Mouse (Mus musculus): ENCODE results near the gene Cdc7. TPM values are rescaled to one million over a fixed set of nuclear protein-coding genes. Genes with fewer than 3 reads are reported as not detected.

Gene Cdc7
- polyA plus RNA-seq, 1 experiment from 2014 or later, result 49.7 TPM

DNA sequence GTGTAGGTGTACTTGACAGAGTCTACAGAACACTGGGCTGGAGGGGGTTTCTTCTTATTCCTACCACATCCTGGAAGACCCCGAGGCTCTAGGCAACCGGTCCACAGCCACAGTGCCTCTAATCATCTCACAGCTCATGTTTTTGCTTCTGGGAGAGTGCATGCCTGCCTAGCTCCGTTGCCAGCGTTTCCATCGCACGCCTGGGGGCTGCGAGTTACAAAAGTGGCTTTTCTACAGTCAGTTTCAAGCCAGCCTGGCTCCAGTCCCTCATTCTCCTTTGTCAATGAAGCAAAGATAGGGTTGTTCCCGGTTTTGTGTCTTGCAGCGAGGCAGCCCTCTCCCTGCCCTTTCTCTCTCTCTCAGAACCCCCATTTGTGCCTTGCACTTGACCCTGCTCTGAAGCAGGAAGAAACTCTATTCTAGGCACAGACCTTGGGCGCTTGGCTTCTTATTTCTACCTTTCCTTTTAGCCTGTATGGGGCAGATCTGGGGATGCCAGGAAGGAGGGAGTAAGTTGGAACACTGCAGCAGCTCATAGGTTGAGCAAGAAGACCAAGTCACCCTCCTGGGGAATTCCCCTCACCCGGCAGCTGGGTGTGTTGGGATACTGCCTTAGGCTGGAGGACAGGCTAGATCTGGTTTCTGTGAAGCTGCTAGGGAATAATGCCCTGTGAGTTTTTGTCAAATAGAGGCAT lies 37.4 kb downstream of the Cdc7 start:
- peak; percentile 58; the same call in 1 of the 2 replicates for ATAC-seq
- no peaks in the 10 kb centered on the region for H3K36me3 ChIP-seq (ENCODE audit: control insufficient read depth, insufficient read depth, low read length)
- H3K4me3 ChIP-seq (ENCODE audit: low read depth, low read length), result no peak overlapping the region
- H3K9me3 ChIP-seq (replicated peaks; ENCODE audit: control insufficient read depth, low read length, poor library complexity, severe bottlenecking), result no peaks in the 10 kb centered on the region; the same call in 1 of the 2 replicates
- no peak overlapping the region for H3K27ac ChIP-seq (ENCODE audit: low read length)
- 46% methylated on average over 11 of the region's 11 CpGs for WGBS
- H3K4me1 ChIP-seq (ENCODE audit: control insufficient read depth, insufficient read depth, low read length), result no peaks in the 10 kb centered on the region
- H3K27me3 ChIP-seq (ENCODE audit: control insufficient read depth, insufficient read depth, low read depth, low read length), result no peaks in the 10 kb centered on the region
- no peak overlapping the region for H3K9ac ChIP-seq (ENCODE audit: low read depth, low read length)
- no peak overlapping the region for H3K4me2 ChIP-seq (ENCODE audit: low read length)

GRCm38 (mm10) chr5:107002091-107002416 lies 37.9 kb downstream of the Cdc7 start:
- no peak overlapping the region for H3K9ac ChIP-seq (ENCODE audit: low read depth, low read length)
- 37% methylated on average over 4 of the region's 5 CpGs for WGBS
- no peak for ATAC-seq
- no peaks in the 10 kb centered on the region; the same call in 1 of the 2 replicates for H3K9me3 ChIP-seq (replicated peaks; ENCODE audit: control insufficient read depth, low read length, poor library complexity, severe bottlenecking)
- H3K27ac ChIP-seq (ENCODE audit: low read length), result no peak overlapping the region
- H3K4me3 ChIP-seq (ENCODE audit: low read depth, low read length), result no peak overlapping the region
- no peak overlapping the region for H3K4me2 ChIP-seq (ENCODE audit: low read length)
- H3K27me3 ChIP-seq (ENCODE audit: control insufficient read depth, insufficient read depth, low read depth, low read length), result no peaks in the 10 kb centered on the region
- H3K4me1 ChIP-seq (ENCODE audit: control insufficient read depth, insufficient read depth, low read length), result no peaks in the 10 kb centered on the region
- no peaks in the 10 kb centered on the region for H3K36me3 ChIP-seq (ENCODE audit: control insufficient read depth, insufficient read depth, low read length)

- H3K9me3 ChIP-seq (replicated peaks; ENCODE audit: control insufficient read depth, low read length, poor library complexity, severe bottlenecking), result no peaks in the 10 kb centered on the region; the same call in 1 of the 2 replicates
- H3K9ac ChIP-seq (ENCODE audit: low read depth, low read length), result no peak overlapping the region
- no peak overlapping the region for H3K4me3 ChIP-seq (ENCODE audit: low read depth, low read length)
- no peak for ATAC-seq
- WGBS, result 95% methylated on average over 3 of the region's 3 CpGs
- H3K27ac ChIP-seq (ENCODE audit: low read length), result no peak overlapping the region
- H3K27me3 ChIP-seq (ENCODE audit: control insufficient read depth, insufficient read depth, low read depth, low read length), result no peaks in the 10 kb centered on the region
- no peak overlapping the region for H3K4me2 ChIP-seq (ENCODE audit: low read length)
- H3K4me1 ChIP-seq (ENCODE audit: control insufficient read depth, insufficient read depth, low read length), result no peaks in the 10 kb centered on the region
- H3K36me3 ChIP-seq (ENCODE audit: control insufficient read depth, insufficient read depth, low read length), result no peaks in the 10 kb centered on the region
These were observed 45.6 kb downstream of the Cdc7 start for GRCm38 (mm10) chr5:107009721-107010120.

GRCm38 (mm10) chr5:107010300-107010699 lies 46.2 kb downstream of the Cdc7 start:
- ATAC-seq, result no peak
- no peak overlapping the region for H3K27ac ChIP-seq (ENCODE audit: low read length)
- no peaks in the 10 kb centered on the region for H3K4me1 ChIP-seq (ENCODE audit: control insufficient read depth, insufficient read depth, low read length)
- H3K36me3 ChIP-seq (ENCODE audit: control insufficient read depth, insufficient read depth, low read length), result no peaks in the 10 kb centered on the region
- no peaks in the 10 kb centered on the region; the same call in 1 of the 2 replicates for H3K9me3 ChIP-seq (replicated peaks; ENCODE audit: control insufficient read depth, low read length, poor library complexity, severe bottlenecking)
- H3K9ac ChIP-seq (ENCODE audit: low read depth, low read length), result no peak overlapping the region
- WGBS, result 80% methylated on average over 3 of the region's 3 CpGs
- H3K27me3 ChIP-seq (ENCODE audit: control insufficient read depth, insufficient read depth, low read depth, low read length), result no peaks in the 10 kb centered on the region
- H3K4me2 ChIP-seq (ENCODE audit: low read length), result no peak overlapping the region
- no peak overlapping the region for H3K4me3 ChIP-seq (ENCODE audit: low read depth, low read length)

DNA sequence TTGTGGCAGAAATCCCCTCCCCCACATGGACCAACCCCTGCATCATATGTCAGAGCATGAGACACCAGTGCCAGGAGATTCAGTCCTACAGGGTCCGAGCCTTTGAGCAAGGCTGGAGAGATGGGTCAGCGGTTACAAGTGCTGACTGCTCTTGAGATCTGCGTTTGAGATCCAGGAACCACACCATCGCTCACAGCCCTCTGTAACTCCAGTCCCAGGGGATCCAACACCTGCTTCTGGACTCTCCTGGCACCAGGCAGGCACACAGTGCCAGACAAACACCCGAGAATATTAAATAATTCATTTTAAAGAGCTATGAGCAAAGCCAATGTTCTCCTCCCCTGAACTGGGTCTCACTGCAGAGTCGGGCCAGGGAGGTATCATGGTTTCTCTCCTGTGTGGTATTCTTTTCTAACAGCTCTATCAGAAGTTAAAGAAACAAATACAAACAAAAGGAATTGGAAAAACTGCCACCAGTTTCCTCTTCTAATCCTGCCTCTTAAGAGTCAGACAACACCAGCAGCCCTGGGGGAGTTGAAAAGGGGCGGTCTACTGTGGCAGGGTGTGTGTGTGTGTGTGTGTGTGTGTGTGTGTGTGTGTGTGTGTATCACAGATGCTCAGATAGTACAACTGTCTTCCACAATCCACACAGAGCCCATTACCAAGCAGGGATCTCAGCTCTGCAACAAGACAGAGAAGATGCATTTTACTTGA lies 47.4 kb downstream of the Cdc7 start:
- no peak for ATAC-seq
- no peaks in the 10 kb centered on the region for H3K27me3 ChIP-seq (ENCODE audit: control insufficient read depth, insufficient read depth, low read depth, low read length)
- 43% methylated on average over 7 of the region's 7 CpGs for WGBS

GRCm38 (mm10) chr5:107012030-107012715 lies 48.1 kb downstream of the Cdc7 start:
- Histone ChIP-seq H3K27me3 (ENCODE audit: control insufficient read depth, insufficient read depth, low read depth, low read length) (no peaks in the 10 kb centered on the region), H3K36me3 (ENCODE audit: control insufficient read depth, insufficient read depth, low read length) (no peaks in the 10 kb centered on the region), H3K4me2 (ENCODE audit: low read length) (no peak overlapping the region), H3K4me1 (ENCODE audit: control insufficient read depth, insufficient read depth, low read length) (no peaks in the 10 kb centered on the region), H3K4me3 (ENCODE audit: low read depth, low read length) (no peak overlapping the region), H3K9me3 (replicated peaks; ENCODE audit: control insufficient read depth, low read length, poor library complexity, severe bottlenecking) (no peaks in the 10 kb centered on the region), H3K27ac (ENCODE audit: low read length) (no peak overlapping the region), H3K9ac (ENCODE audit: low read depth, low read length) (no peak overlapping the region)
- 48% methylated on average over 11 of the region's 11 CpGs for WGBS
- ATAC-seq, result no peak

More for the DNA sequence above, 47.4 kb downstream of the Cdc7 start:
- H3K9me3 ChIP-seq (replicated peaks; ENCODE audit: control insufficient read depth, low read length, poor library complexity, severe bottlenecking), result no peaks in the 10 kb centered on the region
- H3K4me3 ChIP-seq (ENCODE audit: low read depth, low read length), result no peak overlapping the region
- no peaks in the 10 kb centered on the region for H3K4me1 ChIP-seq (ENCODE audit: control insufficient read depth, insufficient read depth, low read length)
- no peaks in the 10 kb centered on the region for H3K36me3 ChIP-seq (ENCODE audit: control insufficient read depth, insufficient read depth, low read length)
- no peak overlapping the region for H3K9ac ChIP-seq (ENCODE audit: low read depth, low read length)
- no peak overlapping the region for H3K27ac ChIP-seq (ENCODE audit: low read length)
- H3K4me2 ChIP-seq (ENCODE audit: low read length), result no peak overlapping the region

DNA sequence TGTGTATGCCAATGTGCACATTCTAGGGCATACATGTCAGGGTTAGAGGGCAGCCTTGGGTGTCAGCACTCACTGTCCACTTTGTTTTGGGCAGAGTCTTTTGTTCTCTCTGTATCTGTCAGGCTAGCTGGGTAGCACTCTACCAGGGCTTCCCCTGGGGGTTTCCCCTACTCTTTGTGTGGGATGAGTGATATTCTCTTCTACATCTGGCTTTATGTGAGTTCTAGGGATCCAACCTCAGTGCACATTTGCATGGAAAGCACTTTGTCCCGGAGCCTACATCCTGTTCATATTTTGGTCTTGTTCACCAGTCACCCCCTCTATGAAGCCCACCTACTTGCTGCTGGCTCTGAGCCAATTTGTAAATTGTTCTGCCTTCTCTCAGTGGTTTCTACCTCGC lies 49.3 kb downstream of the Cdc7 start:
- WGBS, result 75% methylated on average over 2 of the region's 2 CpGs

GRCm38 (mm10) chr5:107014146-107014545 lies 50.0 kb downstream of the Cdc7 start:
- H3K4me2 ChIP-seq (ENCODE audit: low read length), result no peak overlapping the region
- H3K27ac ChIP-seq (ENCODE audit: low read length), result no peak overlapping the region
- no peaks in the 10 kb centered on the region for H3K9me3 ChIP-seq (replicated peaks; ENCODE audit: control insufficient read depth, low read length, poor library complexity, severe bottlenecking)
- WGBS, result 84% methylated on average over 7 of the region's 7 CpGs
- H3K4me3 ChIP-seq (ENCODE audit: low read depth, low read length), result no peak overlapping the region
- no peak for ATAC-seq
- no peak overlapping the region for H3K9ac ChIP-seq (ENCODE audit: low read depth, low read length)
- H3K36me3 ChIP-seq (ENCODE audit: control insufficient read depth, insufficient read depth, low read length), result no peaks in the 10 kb centered on the region
- no peaks in the 10 kb centered on the region for H3K27me3 ChIP-seq (ENCODE audit: control insufficient read depth, insufficient read depth, low read depth, low read length)
- no peaks in the 10 kb centered on the region for H3K4me1 ChIP-seq (ENCODE audit: control insufficient read depth, insufficient read depth, low read length)

More for the DNA sequence above, 49.3 kb downstream of the Cdc7 start:
- H3K27ac ChIP-seq (ENCODE audit: low read length), result no peak overlapping the region
- ATAC-seq, result no peak
- H3K9ac ChIP-seq (ENCODE audit: low read depth, low read length), result no peak overlapping the region
- H3K4me3 ChIP-seq (ENCODE audit: low read depth, low read length), result no peak overlapping the region
- no peaks in the 10 kb centered on the region for H3K27me3 ChIP-seq (ENCODE audit: control insufficient read depth, insufficient read depth, low read depth, low read length)
- H3K4me1 ChIP-seq (ENCODE audit: control insufficient read depth, insufficient read depth, low read length), result no peaks in the 10 kb centered on the region
- H3K4me2 ChIP-seq (ENCODE audit: low read length), result no peak overlapping the region
- H3K36me3 ChIP-seq (ENCODE audit: control insufficient read depth, insufficient read depth, low read length), result no peaks in the 10 kb centered on the region
- no peaks in the 10 kb centered on the region for H3K9me3 ChIP-seq (replicated peaks; ENCODE audit: control insufficient read depth, low read length, poor library complexity, severe bottlenecking)

GRCm38 (mm10) chr5:107015046-107015421 lies 50.9 kb downstream of the Cdc7 start:
- Histone ChIP-seq H3K4me3 (ENCODE audit: low read depth, low read length) (no peak overlapping the region), H3K9ac (ENCODE audit: low read depth, low read length) (no peak overlapping the region), H3K27ac (ENCODE audit: low read length) (no peak overlapping the region), H3K36me3 (ENCODE audit: control insufficient read depth, insufficient read depth, low read length) (no peaks in the 10 kb centered on the region), H3K27me3 (ENCODE audit: control insufficient read depth, insufficient read depth, low read depth, low read length) (no peaks in the 10 kb centered on the region), H3K4me2 (ENCODE audit: low read length) (no peak overlapping the region), H3K4me1 (ENCODE audit: control insufficient read depth, insufficient read depth, low read length) (no peaks in the 10 kb centered on the region), H3K9me3 (replicated peaks; ENCODE audit: control insufficient read depth, low read length, poor library complexity, severe bottlenecking) (no peaks in the 10 kb centered on the region)
- WGBS, result 75% methylated on average over 2 of the region's 2 CpGs
- no peak for ATAC-seq

All from midbrain, embryonic 16.5 days (tissue).